Mouse (Mus musculus) heart, embryonic 16.5 days (tissue): ENCODE results near the gene Dhcr24. TPM values are rescaled to one million over a fixed set of nuclear protein-coding genes. Genes with fewer than 3 reads are reported as not detected.

Source experiments
- ATAC-seq: fragments of 200-750 bp; cut with Nextera tagmentation; replicated peaks from 2 replicates; pipeline ENCODE4 v1.8.0; 2017; ENCODE audit warnings: moderate number of reproducible peaks; ENCODE audit not compliant: insufficient read depth, low FRiP score; ENCODE audit errors: extremely low read depth
- H3K27ac ChIP-seq: fragments of 300-500 bp; sonication (generic); 2 replicates; pipeline ENCODE4 v1.5.1; 2014; ENCODE audit warnings: mild to moderate bottlenecking, low read length, control low read depth, moderate library complexity
- H3K27me3 ChIP-seq: fragments of 300-500 bp; sonication (generic); 2 replicates; pipeline ENCODE4 v1.6.1; 2014; ENCODE audit warnings: low read length, mixed read lengths; ENCODE audit not compliant: control insufficient read depth, insufficient read depth
- H3K36me3 ChIP-seq: fragments of 300-500 bp; sonication (generic); 2 replicates; pipeline ENCODE4 v1.6.1; 2014; ENCODE audit not compliant: control insufficient read depth, insufficient read depth
- H3K4me1 ChIP-seq: fragments of 300-500 bp; sonication (generic); 2 replicates; pipeline ENCODE4 v1.6.1; 2014; ENCODE audit warnings: low read length, mixed read lengths; ENCODE audit not compliant: control insufficient read depth, insufficient read depth
- H3K4me2 ChIP-seq: fragments of 300-500 bp; sonication (generic); 2 replicates; pipeline ENCODE4 v1.6.1; 2014; ENCODE audit warnings: low read depth, mild to moderate bottlenecking, control low read depth, low read length
- H3K4me3 ChIP-seq: fragments of 300-500 bp; sonication (generic); 2 replicates; pipeline ENCODE4 v1.5.1; 2014; ENCODE audit warnings: mild to moderate bottlenecking, control low read depth, low read length
- H3K9ac ChIP-seq: fragments of 300-500 bp; sonication (generic); 2 replicates; pipeline ENCODE4 v1.6.1; 2014; ENCODE audit warnings: low read length, control low read depth
- H3K9me3 ChIP-seq: fragments of 300-500 bp; sonication (generic); replicated peaks from 2 replicates; pipeline ENCODE4 v1.6.1; 2016; ENCODE audit warnings: low read length; ENCODE audit not compliant: control insufficient read depth
- WGBS: fragments of 180-500 bp; shearing (Covaris S2); extraction: QIAGEN DNeasy Blood & Tissue Kit; methylation state at CpG from one replicate; pipeline ENCODE4 v1.1.7; 2014; 5-methylcytosine and 5-hydroxymethylcytosine counted together
- polyA plus RNA-seq: library from polyadenylated mRNA; unstranded; fragments of >200 nt; fragmentation: Nextera tagmentation; extraction: Ambion mirVana; gene quantifications from 2 replicates; pipeline ENCODE4 v1.2.1, GENCODE M21; 2015

The Dhcr24 gene
- polyA plus RNA-seq, 1 experiment from 2014 or later, result 1.9 TPM

GRCm38 (mm10) chr4:106557262-106557661, 3.6 kb upstream of the Dhcr24 start:
- WGBS, result 81% methylated on average over 5 of the region's 5 CpGs
- Histone ChIP-seq H3K36me3 (no peaks in the 10 kb centered on the region), H3K27ac (no peak overlapping the region), H3K4me2 (no peak overlapping the region), H3K9me3 (no peaks in the 10 kb centered on the region), H3K4me3 (no peak overlapping the region), H3K9ac (no peak overlapping the region), H3K4me1 (peaks cover 10% of the 10 kb centered on the region), H3K27me3 (no peaks in the 10 kb centered on the region)
- no peak for ATAC-seq

- no peaks in the 10 kb centered on the region for H3K9me3 ChIP-seq
- H3K9ac ChIP-seq, result no peak overlapping the region
- no peak overlapping the region for H3K4me3 ChIP-seq
- no CpG with 5 or more reads among the region's 1 CpGs for WGBS
- no peaks in the 10 kb centered on the region for H3K27me3 ChIP-seq
- H3K27ac ChIP-seq, result no peak overlapping the region
- H3K4me2 ChIP-seq, result no peak overlapping the region
- ATAC-seq, result no peak
- H3K4me1 ChIP-seq, result peaks cover 17% of the 10 kb centered on the region
- H3K36me3 ChIP-seq, result no peaks in the 10 kb centered on the region
Observed at GRCm38 (mm10) chr4:106557978-106558377, 2.9 kb upstream of the Dhcr24 start.

GRCm38 (mm10) chr4:106559343-106560212, 1.3 kb upstream of the Dhcr24 start:
- H3K36me3 ChIP-seq, result 0 out of 2 replicates have a peak, but pooled peaks cover 2% of the 10 kb centered on the region
- H3K9ac ChIP-seq, result peak overlapping the region; percentile 68
- peak overlapping the region; percentile 82 for H3K4me3 ChIP-seq
- H3K4me1 ChIP-seq, result peaks cover 20% of the 10 kb centered on the region
- no peaks in the 10 kb centered on the region for H3K27me3 ChIP-seq
- peak overlapping the region; percentile 93 for H3K4me2 ChIP-seq
- no peaks in the 10 kb centered on the region for H3K9me3 ChIP-seq
- no peak for ATAC-seq
- WGBS, result 35% methylated on average over 13 of the region's 13 CpGs
- H3K27ac ChIP-seq, result no peak overlapping the region; the same call in 1 of the 2 replicates

- peak overlapping the region; percentile 50 for H3K27ac ChIP-seq
- 0 out of 2 replicates have a peak, but pooled peaks cover 2% of the 10 kb centered on the region for H3K36me3 ChIP-seq
- peak; percentile 64 for ATAC-seq
- peak overlapping the region; percentile 68 for H3K9ac ChIP-seq
- WGBS, result 2% methylated on average over 20 of the region's 20 CpGs
- H3K4me3 ChIP-seq, result peak overlapping the region; percentile 82
- H3K9me3 ChIP-seq, result no peaks in the 10 kb centered on the region
- no peaks in the 10 kb centered on the region for H3K27me3 ChIP-seq
- H3K4me2 ChIP-seq, result peak overlapping the region; percentile 93
- peaks cover 20% of the 10 kb centered on the region for H3K4me1 ChIP-seq
Observed at GRCm38 (mm10) chr4:106560213-106560845, 509 bp upstream of the Dhcr24 start.

- WGBS, result 12% methylated on average over 6 of the region's 6 CpGs
Observed at GRCm38 (mm10) chr4:106562006-106562405, 1.2 kb downstream of the Dhcr24 start.

GRCm38 (mm10) chr4:106562837-106563790, 2.3 kb downstream of the Dhcr24 start:
- Histone ChIP-seq H3K9ac (peak overlapping the region; percentile 40; the same call in 1 of the 2 replicates), H3K9me3 (no peaks in the 10 kb centered on the region), H3K4me2 (peak overlapping the region; percentile 93), H3K27ac (no peak overlapping the region), H3K36me3 (peaks cover 10% of the 10 kb centered on the region; the same call in 1 of the 2 replicates), H3K4me3 (no peak overlapping the region), H3K27me3 (no peaks in the 10 kb centered on the region), H3K4me1 (peaks cover 20% of the 10 kb centered on the region)
- no peak for ATAC-seq
- WGBS, result 54% methylated on average over 9 of the region's 9 CpGs

More at GRCm38 (mm10) chr4:106562006-106562405, 1.2 kb downstream of the Dhcr24 start:
- H3K4me1 ChIP-seq, result peaks cover 20% of the 10 kb centered on the region
- H3K9me3 ChIP-seq, result no peaks in the 10 kb centered on the region
- no peak overlapping the region for H3K27ac ChIP-seq
- H3K27me3 ChIP-seq, result no peaks in the 10 kb centered on the region
- H3K4me3 ChIP-seq, result peak overlapping the region; percentile 82
- H3K4me2 ChIP-seq, result peak overlapping the region; percentile 93
- no peak for ATAC-seq
- H3K9ac ChIP-seq, result peak overlapping the region; percentile 77
- H3K36me3 ChIP-seq, result peaks cover 4% of the 10 kb centered on the region; the same call in 1 of the 2 replicates

- no peak overlapping the region for H3K27ac ChIP-seq
- peaks cover 12% of the 10 kb centered on the region; the same call in 1 of the 2 replicates for H3K36me3 ChIP-seq
- no peaks in the 10 kb centered on the region for H3K27me3 ChIP-seq
- 85% methylated on average over 11 of the region's 11 CpGs for WGBS
- peaks cover 20% of the 10 kb centered on the region for H3K4me1 ChIP-seq
- H3K4me2 ChIP-seq, result no peak overlapping the region
- no peak overlapping the region for H3K9ac ChIP-seq
- no peak overlapping the region for H3K4me3 ChIP-seq
- no peak for ATAC-seq
- H3K9me3 ChIP-seq, result no peaks in the 10 kb centered on the region
Observed at GRCm38 (mm10) chr4:106564161-106564560, 3.3 kb downstream of the Dhcr24 start.

GRCm38 (mm10) chr4:106569680-106570079, 8.8 kb downstream of the Dhcr24 start:
- Histone ChIP-seq H3K27me3 (no peaks in the 10 kb centered on the region), H3K36me3 (peaks cover 20% of the 10 kb centered on the region), H3K4me3 (no peak overlapping the region), H3K27ac (no peak overlapping the region), H3K9ac (no peak overlapping the region), H3K9me3 (no peaks in the 10 kb centered on the region), H3K4me2 (no peak overlapping the region), H3K4me1 (no peaks in the 10 kb centered on the region; the same call in 1 of the 2 replicates)
- no peak for ATAC-seq
- WGBS, result 91% methylated on average over 4 of the region's 4 CpGs
